Mouse (Mus musculus) monocyte, adult 2 months (primary cell): ENCODE measurements around the gene Mefv.
"Not testable (repeated sequence)": the region's sequence is repeated elsewhere in the genome, so short reads cannot be mapped to it uniquely, and the experiment has no call there.

ENCODE experiments used
- DNase-seq, 2 experiments: peaks; one replicate each; pipeline ENCODE4 v3.0.0; 2022; ENCODE audit warnings: low spot score in 2 of 2, low read depth in 1 of 2

Gene Mefv

GRCm38 (mm10) chr16:3717980-3718379 lies at the start of gene Mefv:
TSS of gene Mefv (minus strand) at chr16:3718097.
- peak in 1 of 2 experiments; percentile 48 for DNase-seq

- DNase-seq: no peak
These were observed 31.1 kb upstream of the Mefv start for GRCm38 (mm10) chr16:3748976-3749375.

GRCm38 (mm10) chr16:3745656-3746055 lies 27.8 kb upstream of the Mefv start:
- DNase-seq: no peak

DNA sequence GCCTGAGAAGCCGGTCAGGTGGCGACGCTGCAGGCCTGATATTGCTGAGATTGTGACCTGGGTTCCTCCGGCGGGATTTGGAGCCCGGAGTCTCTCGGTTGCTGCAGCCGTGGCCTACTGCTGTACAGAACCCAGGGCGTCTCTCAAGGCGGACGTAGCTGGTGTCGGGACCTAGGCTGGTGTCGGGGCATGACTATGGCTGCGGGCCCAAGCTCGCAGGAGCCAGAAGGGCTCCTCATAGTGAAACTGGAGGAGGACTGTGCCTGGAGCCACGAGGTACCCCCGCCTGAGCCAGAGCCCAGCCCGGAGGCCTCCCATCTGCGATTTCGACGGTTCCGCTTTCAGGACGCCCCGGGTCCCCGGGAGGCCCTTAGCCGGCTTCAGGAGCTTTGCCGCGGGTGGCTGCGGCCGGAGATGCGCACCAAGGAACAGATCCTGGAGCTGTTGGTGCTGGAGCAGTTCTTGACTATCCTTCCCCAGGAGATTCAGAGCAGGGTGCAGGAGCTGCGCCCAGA lies 26.3 kb upstream of the Mefv start:
- peak; percentile 26 to 61 for DNase-seq

GRCm38 (mm10) chr16:3743503-3744185 lies 25.7 kb upstream of the Mefv start, which contains the start of gene Zfp263:
TSS of gene Zfp263 (plus strand) at chr16:3744093.
- DNase-seq: peak; percentile 83 to 88

GRCm38 (mm10) chr16:3742466-3742865 lies 24.6 kb upstream of the Mefv start:
- DNase-seq: no peak

DNA sequence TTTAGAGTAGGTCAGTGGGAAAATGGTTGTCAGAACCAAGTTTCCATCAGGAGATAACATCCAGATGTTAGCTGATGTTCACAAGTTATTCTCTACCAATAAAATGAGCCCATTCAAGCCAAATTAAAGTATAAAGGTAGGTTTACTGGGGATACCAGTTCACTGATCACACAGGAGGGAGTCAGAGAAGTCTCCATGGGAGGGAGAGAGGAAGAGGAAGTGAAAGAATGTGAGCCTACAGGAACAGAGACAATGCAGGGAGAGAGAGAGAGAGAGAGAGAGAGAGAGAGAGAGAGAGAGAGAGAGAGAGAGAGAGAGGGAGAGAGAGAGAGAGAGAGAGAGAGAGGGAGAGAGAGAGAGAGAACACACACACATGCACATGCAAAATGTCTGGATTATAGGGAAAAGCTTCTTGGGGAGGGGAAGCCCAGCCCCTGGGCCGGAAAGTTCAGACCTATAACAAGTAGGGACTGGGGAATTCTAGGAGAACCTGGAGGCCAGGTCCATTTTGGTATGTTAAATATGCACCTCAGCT lies 15.4 kb upstream of the Mefv start:
- no peak for DNase-seq

GRCm38 (mm10) chr16:3732612-3733011 lies 14.7 kb upstream of the Mefv start:
- no peak for DNase-seq

GRCm38 (mm10) chr16:3727980-3728720 lies 10.3 kb upstream of the Mefv start:
- DNase-seq: no peak

DNA sequence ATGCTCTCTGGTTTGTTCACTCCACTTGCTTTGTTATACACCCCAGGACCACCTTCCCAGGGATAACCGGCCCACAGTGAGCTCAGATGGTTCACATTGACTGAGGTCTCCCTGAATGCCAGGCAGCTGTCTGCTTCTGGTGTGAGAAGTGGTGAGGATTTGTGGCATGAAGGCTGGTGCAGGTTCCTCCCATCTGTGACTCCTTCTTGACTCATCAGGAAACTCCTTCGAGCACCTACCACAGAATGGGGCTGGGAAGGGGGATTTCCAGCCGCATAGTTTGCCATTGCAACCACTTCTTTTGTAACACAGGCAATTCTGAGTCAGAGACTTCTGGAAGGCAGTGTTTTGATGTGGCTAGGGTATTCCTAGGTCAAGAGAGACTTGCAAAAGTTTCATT lies 5.3 kb upstream of the Mefv start:
- peak; percentile 60 to 78 for DNase-seq

GRCm38 (mm10) chr16:3714731-3715130 lies 3.2 kb downstream of the Mefv start:
- DNase-seq: peak in 1 of 2 experiments; percentile 30

- no peak for DNase-seq
These were observed 11.2 kb downstream of the Mefv start for GRCm38 (mm10) chr16:3706680-3707079.

GRCm38 (mm10) chr16:3700893-3701292 lies 17.0 kb downstream of the Mefv start:
- DNase-seq: no peak

- peak; percentile 57 to 63 for DNase-seq
These were observed 18.6 kb downstream of the Mefv start for GRCm38 (mm10) chr16:3699281-3699680.

GRCm38 (mm10) chr16:3689608-3690007 lies 28.3 kb downstream of the Mefv start:
- DNase-seq: not testable (repeated sequence)
